Mouse (Mus musculus): Measurements from ENCODE around the gene Rnf149. TPM values are rescaled to one million over a fixed set of nuclear protein-coding genes. Genes with fewer than 3 reads are reported as not detected.

Rnf149 gene
- total and polyA plus RNA-seq, 2 experiments: 58.9 to 83.6 TPM

DNA sequence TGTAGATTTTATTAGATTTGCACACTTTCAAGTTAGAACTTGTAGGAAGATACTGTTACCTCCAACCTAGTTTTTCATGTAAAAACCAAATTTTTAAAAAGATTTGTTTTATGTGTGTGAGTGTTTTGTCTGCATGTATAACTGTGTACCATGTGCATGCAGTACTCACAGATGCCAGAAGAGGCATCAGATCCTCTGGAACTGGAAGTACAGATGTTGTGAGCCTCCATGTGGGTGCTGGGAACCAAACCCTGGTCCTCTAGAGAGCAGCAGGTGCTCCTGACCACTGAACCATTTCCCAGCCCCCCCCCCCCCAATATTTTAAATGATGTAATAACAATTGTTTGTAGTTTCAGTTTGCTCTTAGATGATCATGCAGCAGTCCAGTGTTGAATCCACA, 36.6 kb downstream of the Rnf149 start:
- TF ChIP-seq POLR2A (IDR thresholded peaks at IDR 0.05; ENCODE audit: extremely low read depth, insufficient read depth, low read length) (no peak), CTCF (IDR thresholded peaks at IDR 0.05; ENCODE audit: low read depth, low read length) (no peak)
- no peak overlapping the region for H3K9ac ChIP-seq (ENCODE audit: low read depth, low read length)
- no peak for DNase-seq (ENCODE audit: extremely low read depth, low read depth, low spot score)

DNA sequence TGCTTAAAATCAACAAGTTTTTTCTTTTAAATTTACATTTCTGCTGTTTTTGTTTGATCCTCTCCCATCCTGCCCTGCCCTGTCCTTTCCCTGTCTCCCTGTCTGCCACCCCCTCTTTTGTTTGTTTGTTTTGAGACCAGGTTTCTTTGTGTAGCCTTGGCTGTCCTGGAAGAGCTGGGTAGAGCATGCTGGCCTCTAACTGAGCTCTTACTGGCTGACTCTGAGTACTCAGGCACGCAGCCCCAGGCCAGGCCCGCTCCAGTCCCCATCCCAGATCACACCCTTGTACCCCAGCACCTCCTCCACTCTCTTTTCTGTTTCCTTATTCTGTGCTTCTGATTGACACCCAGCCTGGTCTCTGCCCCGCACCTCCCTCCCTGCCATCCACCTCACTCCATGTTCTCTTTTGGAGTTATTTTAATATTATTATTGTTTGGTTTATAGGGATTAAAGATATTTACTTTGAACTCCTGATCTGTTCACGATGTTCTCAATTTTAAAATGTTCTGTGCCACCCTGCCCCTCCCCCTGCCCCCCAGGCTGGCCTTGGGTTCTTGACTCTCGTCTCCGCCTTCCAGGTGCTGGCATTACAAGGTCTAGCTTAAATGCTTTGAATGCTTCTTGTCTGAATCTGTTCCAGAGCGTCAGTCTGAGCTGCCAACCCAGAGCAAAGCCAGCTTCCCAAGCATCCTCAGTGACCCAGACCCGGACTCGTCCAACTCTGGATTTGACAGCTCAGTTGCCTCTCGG, 39.4 kb downstream of the Rnf149 start:
- no peak for DNase-seq (ENCODE audit: extremely low read depth, low read depth, low spot score)
- Histone ChIP-seq H3K27ac (replicated peaks; ENCODE audit: insufficient read depth, low read depth, low read length) (no peak overlapping the region), H3K36me3 (ENCODE audit: control insufficient read depth, insufficient read depth, low read length) (peaks cover 32% of the 10 kb centered on the region), H3K27me3 (ENCODE audit: control insufficient read depth, insufficient read depth, low read length) (no peaks in the 10 kb centered on the region), H3K4me3 (ENCODE audit: insufficient read depth, low read depth, low read length) (no peak overlapping the region), H3K79me2 (ENCODE audit: control insufficient read depth, insufficient read depth, low read length) (peaks cover 2% of the 10 kb centered on the region; the same call in 1 of the 2 replicates), H3K9ac (ENCODE audit: low read depth, low read length) (no peak overlapping the region), H3K4me1 (ENCODE audit: control insufficient read depth, insufficient read depth, low read length) (peaks cover 5% of the 10 kb centered on the region; the same call in 1 of the 2 replicates)
- TF ChIP-seq CTCF (IDR thresholded peaks at IDR 0.05; ENCODE audit: low read depth, low read length): no peak
- TF ChIP-seq POLR2A (IDR thresholded peaks at IDR 0.05; ENCODE audit: extremely low read depth, insufficient read depth, low read length): no peak
- WGBS: 75% methylated on average over 10 of the region's 10 CpGs

More for the DNA sequence above, 36.6 kb downstream of the Rnf149 start:
- Histone ChIP-seq H3K79me2 (ENCODE audit: control insufficient read depth, insufficient read depth, low read length) (peaks cover 2% of the 10 kb centered on the region; the same call in 1 of the 2 replicates), H3K4me3 (ENCODE audit: insufficient read depth, low read depth, low read length) (no peak overlapping the region), H3K27me3 (ENCODE audit: control insufficient read depth, insufficient read depth, low read length) (no peaks in the 10 kb centered on the region), H3K4me1 (ENCODE audit: control insufficient read depth, insufficient read depth, low read length) (peaks cover 5% of the 10 kb centered on the region; the same call in 1 of the 2 replicates), H3K27ac (replicated peaks; ENCODE audit: insufficient read depth, low read depth, low read length) (no peak overlapping the region), H3K36me3 (ENCODE audit: control insufficient read depth, insufficient read depth, low read length) (peaks cover 47% of the 10 kb centered on the region)

GRCm38 (mm10) chr1:39536701-39537100, 40.5 kb downstream of the Rnf149 start:
- no peaks in the 10 kb centered on the region for H3K27me3 ChIP-seq (ENCODE audit: control insufficient read depth, insufficient read depth, low read length)
- H3K9ac ChIP-seq (ENCODE audit: low read depth, low read length): no peak overlapping the region
- WGBS: 22% methylated on average over 7 of the region's 7 CpGs
- no peak for DNase-seq (ENCODE audit: extremely low read depth, low read depth, low spot score)
- H3K27ac ChIP-seq (replicated peaks; ENCODE audit: insufficient read depth, low read depth, low read length): no peak overlapping the region
- H3K79me2 ChIP-seq (ENCODE audit: control insufficient read depth, insufficient read depth, low read length): peaks cover 2% of the 10 kb centered on the region; the same call in 1 of the 2 replicates
- peaks cover 5% of the 10 kb centered on the region; the same call in 1 of the 2 replicates for H3K4me1 ChIP-seq (ENCODE audit: control insufficient read depth, insufficient read depth, low read length)
- peak overlapping the region; percentile 95; the same call in 1 of the 2 replicates for H3K4me3 ChIP-seq (ENCODE audit: insufficient read depth, low read depth, low read length)
- peaks cover 25% of the 10 kb centered on the region for H3K36me3 ChIP-seq (ENCODE audit: control insufficient read depth, insufficient read depth, low read length)
- TF ChIP-seq POLR2A (IDR thresholded peaks at IDR 0.05; ENCODE audit: extremely low read depth, insufficient read depth, low read length): no peak
- no peak for TF ChIP-seq CTCF (IDR thresholded peaks at IDR 0.05; ENCODE audit: low read depth, low read length)

DNA sequence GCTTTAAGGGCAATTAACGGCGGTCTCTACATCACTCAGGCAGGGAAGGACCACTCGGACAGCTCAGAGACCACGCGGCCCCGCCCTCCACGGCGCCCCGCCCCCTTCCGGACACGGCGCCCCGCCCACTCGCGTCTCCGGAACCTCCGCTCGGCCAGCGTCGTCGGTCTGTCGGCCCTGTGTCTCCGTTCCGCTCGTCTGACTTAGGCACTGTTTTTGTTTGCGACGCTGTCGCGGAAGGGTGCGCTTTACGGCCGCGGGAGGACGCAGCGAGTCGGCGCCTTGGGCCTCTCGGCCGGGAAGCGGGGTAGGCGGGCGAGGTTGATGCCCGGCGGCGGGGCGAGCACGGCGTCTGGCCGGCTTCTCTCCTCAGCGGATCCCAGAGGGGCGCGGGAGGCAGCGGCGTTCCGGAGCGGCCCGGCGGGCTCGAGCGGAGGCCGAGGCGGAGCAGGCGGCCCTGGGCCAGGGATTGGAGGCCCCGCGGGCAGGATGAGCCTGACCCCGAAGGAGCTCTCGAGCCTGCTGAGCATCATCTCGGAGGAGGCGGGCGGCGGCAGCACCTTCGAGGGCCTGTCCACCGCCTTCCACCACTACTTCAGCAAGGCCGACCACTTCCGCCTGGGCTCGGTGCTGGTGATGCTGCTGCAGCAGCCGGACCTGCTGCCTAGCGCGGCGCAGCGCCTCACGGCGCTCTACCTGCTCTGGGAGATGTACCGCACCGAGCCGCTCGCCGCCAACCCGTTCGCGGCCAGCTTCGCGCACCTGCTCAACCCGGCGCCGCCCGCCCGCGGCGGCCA, 41.5 kb downstream of the Rnf149 start:
- H3K4me1 ChIP-seq (ENCODE audit: control insufficient read depth, insufficient read depth, low read length): peaks cover 5% of the 10 kb centered on the region; the same call in 1 of the 2 replicates
- no peaks in the 10 kb centered on the region for H3K27me3 ChIP-seq (ENCODE audit: control insufficient read depth, insufficient read depth, low read length)
- H3K9ac ChIP-seq (ENCODE audit: low read depth, low read length): peak overlapping the region; percentile 92
- H3K36me3 ChIP-seq (ENCODE audit: control insufficient read depth, insufficient read depth, low read length): peaks cover 20% of the 10 kb centered on the region
- peak overlapping the region; percentile 95 for H3K4me3 ChIP-seq (ENCODE audit: insufficient read depth, low read depth, low read length)
- DNase-seq (ENCODE audit: extremely low read depth, low read depth, low spot score): peak; percentile 90
- H3K79me2 ChIP-seq (ENCODE audit: control insufficient read depth, insufficient read depth, low read length): peaks cover 2% of the 10 kb centered on the region; the same call in 1 of the 2 replicates
- H3K27ac ChIP-seq (replicated peaks; ENCODE audit: insufficient read depth, low read depth, low read length): peak overlapping the region; percentile 66
- TF ChIP-seq CTCF (IDR thresholded peaks at IDR 0.05; ENCODE audit: low read depth, low read length) (no peak), POLR2A (IDR thresholded peaks at IDR 0.05; ENCODE audit: extremely low read depth, insufficient read depth, low read length) (peak; percentile 65; the same call in 1 of the 2 replicates)
- under 1% methylated on average over 80 of the region's 100 CpGs for WGBS

DNA sequence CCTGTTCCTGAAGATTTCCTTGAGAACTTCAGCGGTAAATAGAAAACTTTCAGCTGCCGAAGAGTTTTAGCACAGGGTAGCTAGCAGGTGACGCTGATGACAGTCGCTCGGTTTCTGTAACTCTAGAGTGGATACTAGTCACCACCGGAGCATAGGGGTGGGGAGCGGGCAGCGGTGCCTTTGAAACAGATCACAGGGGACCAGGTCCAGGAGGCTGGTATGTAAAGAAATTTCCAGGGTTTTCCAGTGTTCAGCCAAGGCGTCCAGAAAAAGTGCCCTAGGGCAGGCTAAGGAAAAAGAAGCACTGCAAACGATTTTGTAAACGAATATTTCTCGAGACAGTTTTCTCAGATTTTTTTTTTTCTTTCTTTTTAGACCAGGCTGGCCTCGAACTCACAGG, 42.4 kb downstream of the Rnf149 start, which contains the start of gene Cnot11:
TSS of gene Cnot11 (plus strand) at position 162 of the 400 bp plus-strand sequence.
- 49% methylated on average over 13 of the region's 13 CpGs for WGBS
- no peak for DNase-seq (ENCODE audit: extremely low read depth, low read depth, low spot score)
- no peak for TF ChIP-seq POLR2A (IDR thresholded peaks at IDR 0.05; ENCODE audit: extremely low read depth, insufficient read depth, low read length)
- no peak for TF ChIP-seq CTCF (IDR thresholded peaks at IDR 0.05; ENCODE audit: low read depth, low read length)
- Histone ChIP-seq H3K27me3 (ENCODE audit: control insufficient read depth, insufficient read depth, low read length) (no peaks in the 10 kb centered on the region), H3K4me3 (ENCODE audit: insufficient read depth, low read depth, low read length) (peak within 1 kb of the TSS; percentile 95), H3K79me2 (ENCODE audit: control insufficient read depth, insufficient read depth, low read length) (peaks cover 2% of the 10 kb centered on the region; the same call in 1 of the 2 replicates), H3K4me1 (ENCODE audit: control insufficient read depth, insufficient read depth, low read length) (peaks cover 7% of the 10 kb centered on the region), H3K9ac (ENCODE audit: low read depth, low read length) (peak within 1 kb of the TSS; percentile 92), H3K36me3 (ENCODE audit: control insufficient read depth, insufficient read depth, low read length) (peaks cover 11% of the 10 kb centered on the region; the same call in 1 of the 2 replicates), H3K27ac (replicated peaks; ENCODE audit: insufficient read depth, low read depth, low read length) (peak within 1 kb of the TSS; percentile 66)
